Mouse (Mus musculus) Patski (cell line): ENCODE measurements around the gene Zfp93. TPM values are rescaled to one million over a fixed set of nuclear protein-coding genes. Genes with fewer than 3 reads are reported as not detected.
A peak's percentile ranks its signal among the peaks of the same experiment; 100 is the strongest.
"Not testable (repeated sequence)": the region's sequence is repeated elsewhere in the genome, so short reads cannot be mapped to it uniquely, and the experiment has no call there.

Experiments used
- ATAC-seq: fragments of 100-300 bp; one replicate; pipeline ENCODE4 v1.8.0; 2021
- CTCF ChIA-PET: fragments of 350-600 bp; sonication (Branson Sonifier 250); formaldehyde crosslinking; loops from one replicate; lab custom pipeline; 2022; ENCODE audit warnings: inconsistent platforms; lab: Charles Lee
- POLR2A ChIA-PET: fragments of 350-600 bp; sonication (Branson Sonifier 250); formaldehyde crosslinking; loops from one replicate; lab custom pipeline; 2022; ENCODE audit warnings: antibody characterized with exemption, inconsistent platforms; lab: Charles Lee
- DNase-seq: peaks from one replicate; pipeline ENCODE4 v3.0.0-alpha.2; 2011; ENCODE audit warnings: low read depth, low spot score
- H3K27me3 ChIP-seq: fragments of 371-371 bp; one replicate; pipeline ENCODE4 v1.5.1; 2021
- CTCF ChIP-seq: fragments of 100-300 bp; IDR thresholded peaks from one replicate; pipeline ENCODE4 v1.5.1; 2021
- in situ Hi-C: fragments of 300-500 bp; cut with MboI; formaldehyde crosslinking; loops from 3 replicates; pipeline ENCODE4 v1.11.1; 2018; ENCODE audit warnings: low pct_unique_long_range_greater_than_20kb, mixed read lengths
- polyA plus RNA-seq: library from polyadenylated mRNA; unstranded; gene quantifications from one replicate; pipeline ENCODE4 v1.2.3, GENCODE M21; 2021

Zfp93 gene
- polyA plus RNA-seq, 1 experiment from 2014 or later: 12.5 TPM

GRCm38 (mm10) chr7:24269667-24270287 lies 443 bp upstream of the Zfp93 start:
- DNase-seq (no peak), ATAC-seq (peak; percentile 34)
- in situ Hi-C loops: no loop called here
- CTCF ChIA-PET: interaction anchor here (1.2 kb wide), 1 partner anchor 15 kb away, joined by 3 read pairs; the partner anchor contains the start of gene Zfp108
- no peaks in the 10 kb centered on the region for H3K27me3 ChIP-seq
- POLR2A ChIA-PET: interaction anchor here (0.6 to 1.4 kb wide), 4 partner anchors 11 to 35 kb away, joined by 3 to 4 read pairs (median 3); partner anchors contain the start of gene Zfp108
- TF ChIP-seq CTCF: no peak

- H3K27me3 ChIP-seq: no peaks in the 10 kb centered on the region
- no peak for ATAC-seq
- no peak for TF ChIP-seq CTCF
- ChIA-PET CTCF (interaction anchor here (0.9 to 1.2 kb wide), 2 partner anchors 12 to 17 kb away, joined by 3 to 4 read pairs; partner anchors contain the start of gene Zfp108), POLR2A (no interaction called here)
- DNase-seq: no peak
- in situ Hi-C loops: no loop called here
These were observed 971 bp downstream of the Zfp93 start for GRCm38 (mm10) chr7:24271191-24271590.

GRCm38 (mm10) chr7:24274456-24274855 lies 4.2 kb downstream of the Zfp93 start:
- in situ Hi-C loops: no loop called here
- no peak for DNase-seq
- no peaks in the 10 kb centered on the region for H3K27me3 ChIP-seq
- no peak for ATAC-seq
- POLR2A ChIA-PET: no interaction called here
- CTCF ChIA-PET: no interaction called here
- TF ChIP-seq CTCF: no peak

GRCm38 (mm10) chr7:24278771-24279170 lies 8.6 kb downstream of the Zfp93 start:
- CTCF ChIA-PET, in situ Hi-C loops, ATAC-seq, H3K27me3 ChIP-seq, POLR2A ChIA-PET, DNase-seq: not testable (repeated sequence)

GRCm38 (mm10) chr7:24280031-24280857 lies 10.0 kb downstream of the Zfp93 start:
- ATAC-seq: peak; percentile 100
- peak; percentile 64 for DNase-seq
- POLR2A ChIA-PET: interaction anchor here (1.1 kb wide), 1 partner anchor 11 kb away, joined by 3 read pairs; no protein-coding TSS in a partner anchor
- CTCF ChIA-PET: interaction anchor here (1.1 to 1.3 kb wide), 4 partner anchors 15 to 25 kb away, joined by 3 to 5 read pairs (median 4); partner anchors contain the start of gene Zfp108
- in situ Hi-C loops: no loop called here
- H3K27me3 ChIP-seq: no peaks in the 10 kb centered on the region
- TF ChIP-seq CTCF: no peak

- ATAC-seq (no peak), DNase-seq (no peak)
- CTCF ChIA-PET: interaction anchor here (1.1 kb wide), 1 partner anchor 15 kb away, joined by 4 read pairs; no protein-coding TSS in a partner anchor
- in situ Hi-C loops: no loop called here
- no peak for TF ChIP-seq CTCF
- POLR2A ChIA-PET: interaction anchor here (1.1 kb wide), 1 partner anchor 11 kb away, joined by 3 read pairs; no protein-coding TSS in a partner anchor
- H3K27me3 ChIP-seq: no peaks in the 10 kb centered on the region
These were observed 10.6 kb downstream of the Zfp93 start for GRCm38 (mm10) chr7:24280858-24281145.

GRCm38 (mm10) chr7:24286090-24286489 lies 15.9 kb downstream of the Zfp93 start:
- TF ChIP-seq CTCF: peak; percentile 48
- ATAC-seq: no peak
- no peak for DNase-seq
- CTCF ChIA-PET: interaction anchor here (0.8 to 0.9 kb wide), 2 partner anchors 12 to 21 kb away, joined by 3 read pairs; no protein-coding TSS in a partner anchor
- no peaks in the 10 kb centered on the region for H3K27me3 ChIP-seq
- in situ Hi-C loops: loop anchor here (5.0 kb wide), 2 partner anchors 134 to 319 kb away; no protein-coding TSS in a partner anchor
- POLR2A ChIA-PET: no interaction called here

- TF ChIP-seq CTCF: no peak
- ChIA-PET CTCF (interaction anchor here (0.8 to 1.2 kb wide), 4 partner anchors 11 to 22 kb away, joined by 3 to 4 read pairs (median 3); no protein-coding TSS in a partner anchor), POLR2A (interaction anchor here (1.5 kb wide), 1 partner anchor 17 kb away, joined by 4 read pairs; the partner anchor contains the start of gene Zfp93)
- no peak for ATAC-seq
- in situ Hi-C loops: loop anchor here (5.0 kb wide), 2 partner anchors 135 to 320 kb away; no protein-coding TSS in a partner anchor
- DNase-seq: no peak
- H3K27me3 ChIP-seq: no peaks in the 10 kb centered on the region
These were observed 16.7 kb downstream of the Zfp93 start for GRCm38 (mm10) chr7:24286916-24287315.

GRCm38 (mm10) chr7:24287670-24288069 lies 17.4 kb downstream of the Zfp93 start:
- in situ Hi-C loops: loop anchor here (5.0 kb wide), 2 partner anchors 135 to 320 kb away; no protein-coding TSS in a partner anchor
- H3K27me3 ChIP-seq: no peaks in the 10 kb centered on the region
- CTCF ChIA-PET: interaction anchor here (0.7 to 1.2 kb wide), 6 partner anchors 10 to 135 kb away, joined by 3 to 5 read pairs (median 4); partner anchors contain the start of gene Zfp108
- peak; percentile 63 for TF ChIP-seq CTCF
- ATAC-seq (no peak), DNase-seq (no peak)
- POLR2A ChIA-PET: interaction anchor here (1.5 kb wide), 1 partner anchor 17 kb away, joined by 4 read pairs; the partner anchor contains the start of gene Zfp93

- no peak for TF ChIP-seq CTCF
- no peak for DNase-seq
- no peaks in the 10 kb centered on the region for H3K27me3 ChIP-seq
- no peak for ATAC-seq
- ChIA-PET CTCF (interaction anchor here (0.8 kb wide), 1 partner anchor 135 kb away, joined by 4 read pairs; no protein-coding TSS in a partner anchor), POLR2A (no interaction called here)
- in situ Hi-C loops: loop anchor here (5.0 kb wide), 2 partner anchors 136 to 321 kb away; no protein-coding TSS in a partner anchor
These were observed 18.3 kb downstream of the Zfp93 start for GRCm38 (mm10) chr7:24288512-24288911.
